Mouse (Mus musculus): ENCODE measurements around the gene Fgfr2.
A peak's percentile ranks its signal among the peaks of the same experiment; 100 is the strongest.

Fgfr2 gene

GRCm38 (mm10) chr7:132372752-132373513 is 750.2 kb downstream of the Fgfr2 start:
- DNase-seq (ENCODE audit: low read depth, low spot score): no peak

DNA sequence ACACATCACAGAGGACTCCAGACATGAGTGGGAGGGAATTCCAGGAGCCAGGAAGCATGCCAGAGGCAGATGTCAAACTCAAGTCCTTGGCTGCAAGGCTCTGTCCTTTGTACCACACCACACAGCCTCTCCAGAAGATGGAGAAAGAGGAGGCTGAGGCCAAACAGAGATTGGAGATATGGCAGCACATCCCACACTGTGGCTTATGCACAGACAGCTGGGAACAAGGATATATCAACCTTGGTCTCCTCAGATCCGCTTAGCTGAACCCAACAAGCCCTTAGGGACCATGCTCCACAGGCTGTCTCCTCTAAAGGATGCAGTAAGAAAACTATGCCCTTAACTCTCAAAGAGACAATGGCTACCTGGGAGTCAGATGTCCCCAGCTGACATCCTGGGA is 751.3 kb downstream of the Fgfr2 start:
- no peak for DNase-seq (ENCODE audit: low read depth, low spot score)

DNA sequence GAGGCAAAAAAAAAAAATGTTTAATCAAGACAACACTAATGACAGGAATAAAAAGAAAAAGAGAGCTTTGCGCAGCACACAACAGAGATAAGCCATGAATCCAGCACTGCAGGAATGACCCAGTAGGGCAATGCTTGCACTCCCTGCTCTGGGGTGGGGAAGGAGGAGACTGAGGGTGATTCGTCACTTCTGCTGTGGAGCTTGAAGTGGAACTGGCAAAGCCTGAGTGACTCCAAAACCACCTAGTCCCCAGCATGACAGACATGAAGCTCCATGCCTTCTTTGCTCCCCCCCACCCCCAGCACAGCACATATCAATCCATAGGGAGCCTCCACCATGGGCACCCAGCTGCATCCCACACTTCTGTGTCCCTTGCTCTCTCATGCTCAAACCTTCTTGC is 753.4 kb downstream of the Fgfr2 start:
- no peak for DNase-seq (ENCODE audit: low read depth, low spot score)

GRCm38 (mm10) chr7:132368859-132369258 is 754.3 kb downstream of the Fgfr2 start:
- no peak for DNase-seq (ENCODE audit: low read depth, low spot score)

DNA sequence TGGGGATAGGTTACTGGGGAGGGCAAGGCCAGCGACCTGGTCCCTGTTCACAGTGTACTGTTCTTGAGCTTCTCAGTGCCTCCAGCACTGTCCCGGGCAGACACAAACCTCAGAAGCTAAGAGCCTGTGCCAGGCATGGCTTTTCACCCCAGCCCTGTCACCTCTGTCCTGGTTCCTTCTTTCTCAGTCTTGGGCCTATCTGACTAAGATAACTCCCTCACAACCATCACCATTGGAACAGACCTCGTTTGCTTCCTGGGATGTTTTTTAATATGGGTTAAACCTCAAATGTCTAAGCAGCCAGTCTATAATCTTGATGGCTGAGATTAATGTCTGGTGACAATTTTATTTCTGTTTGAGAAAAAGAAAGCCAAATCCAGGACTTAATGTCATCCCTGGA is 755.8 kb downstream of the Fgfr2 start:
- DNase-seq (ENCODE audit: low read depth, low spot score): no peak

- no peak for DNase-seq (ENCODE audit: low read depth, low spot score)
Measured at GRCm38 (mm10) chr7:132365703-132366384, 757.3 kb downstream of the Fgfr2 start.

GRCm38 (mm10) chr7:132365111-132365510 is 758.0 kb downstream of the Fgfr2 start:
- DNase-seq (ENCODE audit: low read depth, low spot score): no peak

DNA sequence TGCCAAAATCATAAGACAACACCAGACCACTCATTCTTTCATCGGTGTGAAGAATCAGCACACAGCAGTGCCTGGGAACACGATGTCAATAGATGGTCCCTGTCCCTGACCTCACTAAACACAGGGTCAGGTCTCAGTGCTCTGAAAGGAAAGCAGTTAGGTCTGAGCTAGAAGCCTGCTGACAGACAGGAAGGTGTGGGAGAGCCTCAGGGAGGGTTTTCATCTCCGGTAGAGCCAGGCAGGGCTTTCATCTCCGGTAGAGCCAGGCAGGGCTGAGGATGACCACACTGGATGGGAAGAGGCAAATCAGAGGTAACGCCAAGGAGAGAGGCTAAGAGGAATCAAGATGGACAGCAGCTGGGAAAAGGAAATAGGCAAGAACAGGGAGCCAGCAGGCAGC is 758.6 kb downstream of the Fgfr2 start:
- DNase-seq (ENCODE audit: low read depth, low spot score): no peak

GRCm38 (mm10) chr7:132360336-132360735 is 762.8 kb downstream of the Fgfr2 start:
- no peak for DNase-seq (ENCODE audit: low read depth, low spot score)

DNA sequence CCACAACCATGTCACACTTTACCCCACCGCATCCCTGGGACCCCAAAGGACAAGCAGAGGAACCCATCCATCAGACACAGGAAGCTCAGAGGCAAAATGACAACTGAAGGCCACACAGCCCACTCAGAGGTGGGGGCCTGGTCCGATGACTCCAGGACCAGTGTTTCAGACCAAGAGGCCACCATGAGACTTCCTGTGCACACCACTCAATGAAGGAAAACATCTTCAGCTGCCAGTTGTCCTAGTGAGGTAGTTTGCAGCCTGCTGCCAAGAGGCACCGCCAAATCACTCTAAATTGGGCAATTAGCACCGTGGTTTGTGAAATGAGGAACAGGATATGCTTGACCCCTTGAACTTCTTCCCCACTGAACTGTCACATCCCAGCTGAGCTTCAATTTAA is 764.4 kb downstream of the Fgfr2 start:
- DNase-seq (ENCODE audit: low read depth, low spot score): no peak

GRCm38 (mm10) chr7:132358250-132358649 is 764.9 kb downstream of the Fgfr2 start:
- DNase-seq (ENCODE audit: low read depth, low spot score): no peak

DNA sequence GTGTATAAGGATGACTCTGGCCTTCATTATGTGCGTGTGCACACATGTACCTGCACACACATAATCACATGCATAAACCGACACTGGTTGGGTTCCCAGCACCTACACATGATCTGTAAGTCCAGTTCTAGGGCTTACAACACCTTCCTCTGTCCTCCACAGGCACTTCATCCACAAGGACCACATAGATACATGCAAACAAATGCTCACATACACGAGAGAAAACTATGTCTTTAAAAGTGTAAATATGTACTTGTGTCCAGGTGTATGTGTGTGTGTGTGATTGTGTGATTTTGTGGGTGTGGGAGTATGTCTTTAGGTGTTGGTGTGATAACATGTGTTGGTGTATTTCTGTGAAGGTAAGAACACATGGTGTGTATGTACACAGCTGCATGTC is 765.3 kb downstream of the Fgfr2 start:
- no peak for DNase-seq (ENCODE audit: low read depth, low spot score)

DNA sequence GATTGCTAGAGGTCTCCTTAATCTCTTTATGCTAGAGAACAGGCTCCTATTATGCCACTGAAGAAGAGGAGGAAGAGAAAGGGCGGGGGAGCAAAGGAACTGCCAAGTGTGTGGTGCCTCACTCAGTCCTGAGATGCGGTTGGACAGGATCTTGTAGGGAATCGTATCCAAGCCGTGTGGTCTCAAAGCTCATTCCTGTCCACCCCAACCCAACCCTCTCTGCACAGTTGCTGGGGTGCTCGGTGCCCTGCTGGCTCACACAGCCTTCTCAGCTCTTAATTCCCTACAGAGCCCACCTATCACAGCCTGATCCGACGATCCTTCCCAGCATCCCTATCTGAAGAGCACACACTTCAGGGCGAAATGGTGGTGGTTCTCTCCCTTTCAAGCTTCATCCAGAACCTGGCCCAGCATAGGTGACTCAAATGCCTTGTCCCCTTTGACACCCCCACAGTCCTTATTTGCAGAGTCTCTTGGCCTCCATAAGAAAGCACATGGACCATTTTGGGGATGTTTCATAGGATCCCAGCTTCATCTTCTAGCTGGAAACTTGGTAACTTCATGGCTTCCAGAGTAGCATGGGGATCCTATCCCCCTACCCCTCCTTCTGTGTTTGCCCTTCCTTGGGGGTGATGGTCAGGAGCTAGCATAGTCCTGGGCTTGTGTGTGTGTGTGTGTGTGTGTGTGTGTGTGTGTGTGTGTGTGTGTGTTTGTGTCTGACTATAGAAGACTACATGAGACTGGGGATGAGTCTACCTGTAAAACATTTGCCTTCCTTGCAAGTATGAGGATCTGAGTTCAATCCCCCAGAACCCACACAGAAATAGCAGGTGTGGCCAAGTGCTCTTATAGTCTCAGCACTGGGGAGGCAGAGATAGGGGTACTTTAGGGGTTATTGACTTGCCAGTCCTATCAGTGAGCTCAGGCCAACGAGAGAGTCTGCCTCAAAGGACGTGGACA is 766.0 kb downstream of the Fgfr2 start:
- DNase-seq (ENCODE audit: low read depth, low spot score): no peak

- no peak for DNase-seq (ENCODE audit: low read depth, low spot score)
Measured at GRCm38 (mm10) chr7:132356185-132356584, 767.0 kb downstream of the Fgfr2 start.

DNA sequence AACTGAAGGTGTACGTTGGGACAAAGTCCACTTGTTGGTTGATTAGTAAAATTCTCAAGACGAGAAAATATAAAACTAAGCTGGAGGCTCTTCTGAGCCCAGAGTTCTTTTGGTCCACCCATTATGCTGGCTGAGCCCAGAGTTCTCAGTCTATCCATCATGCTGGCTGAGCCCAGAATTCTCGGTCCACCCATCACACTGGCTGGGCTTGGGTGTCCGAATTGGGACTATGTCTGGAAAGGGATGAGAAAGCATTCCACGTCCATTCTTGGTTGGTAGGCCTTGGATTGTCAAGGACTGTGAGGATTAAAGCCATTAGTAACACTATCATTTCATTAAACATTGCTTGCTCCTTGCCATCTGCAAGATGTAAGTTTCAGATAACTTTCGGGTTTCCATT is 767.4 kb downstream of the Fgfr2 start:
- no peak for DNase-seq (ENCODE audit: low read depth, low spot score)

DNA sequence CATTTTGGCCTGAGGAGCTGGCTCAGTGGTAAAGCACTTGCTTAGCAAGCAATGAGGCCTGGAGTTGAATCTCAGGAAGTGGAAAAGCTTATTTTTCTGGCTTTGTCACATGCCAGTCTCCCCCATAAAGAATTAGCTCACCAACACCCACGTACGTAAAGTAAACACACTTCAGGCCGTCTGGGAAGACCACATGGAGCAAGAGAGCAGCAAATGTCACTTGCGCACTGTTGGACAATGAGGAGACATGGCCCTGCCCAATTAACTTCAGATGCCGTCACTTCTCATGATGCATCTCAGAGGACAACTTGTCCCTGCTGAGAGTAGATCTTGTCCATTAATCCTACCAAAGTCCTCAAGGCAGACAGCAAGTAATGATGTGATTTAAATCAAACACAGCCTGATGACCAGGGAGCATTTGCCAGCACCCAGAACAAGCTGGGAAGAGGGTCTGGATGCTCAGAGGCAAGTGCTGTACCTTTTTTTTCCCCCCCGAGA is 774.0 kb downstream of the Fgfr2 start:
- DNase-seq (ENCODE audit: low read depth, low spot score): no peak

- peak; percentile 23 for DNase-seq (ENCODE audit: low read depth, low spot score)
Measured at GRCm38 (mm10) chr7:132347273-132348045, 775.7 kb downstream of the Fgfr2 start.

DNA sequence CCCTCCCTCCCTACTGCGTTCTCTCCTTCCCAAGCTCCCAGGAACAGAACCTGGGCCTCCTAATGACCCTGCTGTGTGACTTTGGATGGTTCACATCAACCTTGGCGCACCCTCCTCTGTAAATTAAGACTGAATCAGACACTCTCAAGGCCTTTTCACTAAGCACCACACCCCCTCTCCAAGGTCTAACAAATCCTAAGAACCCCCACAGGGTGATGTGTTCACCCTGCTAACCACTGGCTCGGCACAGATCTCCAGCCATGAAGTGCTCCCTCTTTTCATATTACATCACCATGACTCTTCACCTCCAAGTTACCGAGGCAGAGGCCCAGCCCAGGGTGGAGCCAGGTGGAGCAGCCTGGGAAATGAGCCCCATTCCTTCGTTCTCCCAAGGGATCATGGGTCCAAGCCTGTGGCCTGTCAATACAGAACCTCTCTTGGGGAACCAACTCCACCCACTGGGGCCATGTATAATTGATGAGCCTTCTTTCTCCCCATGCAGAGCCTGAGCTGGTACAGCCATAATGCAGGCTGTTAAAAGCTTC is 777.6 kb downstream of the Fgfr2 start:
- peak; percentile 43 for DNase-seq (ENCODE audit: low read depth, low spot score)

- DNase-seq (ENCODE audit: low read depth, low spot score): no peak
Measured at GRCm38 (mm10) chr7:132344606-132345005, 778.5 kb downstream of the Fgfr2 start.

GRCm38 (mm10) chr7:132343900-132344299 is 779.2 kb downstream of the Fgfr2 start:
- no peak for DNase-seq (ENCODE audit: low read depth, low spot score)

- peak; percentile 42 for DNase-seq (ENCODE audit: low read depth, low spot score)
Measured at GRCm38 (mm10) chr7:132343146-132343545, 780.0 kb downstream of the Fgfr2 start.

Data from ES-CJ7 (cell line).